Mouse (Mus musculus) heart, adult 11 months (tissue): Measurements from ENCODE around the gene Axin2.
"Not testable (repeated sequence)": the region's sequence is repeated elsewhere in the genome, so short reads cannot be mapped to it uniquely, and the experiment has no call there.

ENCODE experiments used
- DNase-seq: peaks from one replicate; pipeline ENCODE4 v3.0.0; 2022

Axin2 gene

GRCm38 (mm10) chr11:108920158-108920635 lies at the start of gene Axin2:
Gene Axin2 (plus strand): TSS chr11:108920349.
- peak; percentile 99 for DNase-seq

GRCm38 (mm10) chr11:108871284-108871683 lies 48.9 kb upstream of the Axin2 start:
- DNase-seq = not testable (repeated sequence)

- DNase-seq = no peak
Observed at GRCm38 (mm10) chr11:108871748-108872147, 48.4 kb upstream of the Axin2 start.

- no peak for DNase-seq
Observed at GRCm38 (mm10) chr11:108876633-108877205, 43.4 kb upstream of the Axin2 start.

GRCm38 (mm10) chr11:108877520-108877919 lies 42.6 kb upstream of the Axin2 start:
- DNase-seq = no peak

- DNase-seq = peak; percentile 96
Observed at GRCm38 (mm10) chr11:108880546-108880945, 39.6 kb upstream of the Axin2 start.

GRCm38 (mm10) chr11:108881662-108882061 lies 38.5 kb upstream of the Axin2 start:
- no peak for DNase-seq

- no peak for DNase-seq
Observed at GRCm38 (mm10) chr11:108885276-108885896, 34.8 kb upstream of the Axin2 start.

GRCm38 (mm10) chr11:108886060-108886459 lies 34.1 kb upstream of the Axin2 start:
- no peak for DNase-seq

GRCm38 (mm10) chr11:108889121-108889520 lies 31.0 kb upstream of the Axin2 start:
- DNase-seq = no peak

- no peak for DNase-seq
Observed at GRCm38 (mm10) chr11:108890544-108890943, 29.6 kb upstream of the Axin2 start.

GRCm38 (mm10) chr11:108891111-108891870 lies 28.9 kb upstream of the Axin2 start:
- DNase-seq = peak; percentile 97

GRCm38 (mm10) chr11:108891871-108892380 lies 28.2 kb upstream of the Axin2 start:
- DNase-seq = no peak

GRCm38 (mm10) chr11:108892406-108892805 lies 27.7 kb upstream of the Axin2 start:
- DNase-seq = no peak

GRCm38 (mm10) chr11:108893232-108893790 lies 26.8 kb upstream of the Axin2 start:
- DNase-seq = peak; percentile 59

GRCm38 (mm10) chr11:108893855-108894510 lies 26.2 kb upstream of the Axin2 start:
- peak; percentile 73 for DNase-seq

- no peak for DNase-seq
Observed at GRCm38 (mm10) chr11:108897034-108897433, 23.1 kb upstream of the Axin2 start.

GRCm38 (mm10) chr11:108898063-108898462 lies 22.1 kb upstream of the Axin2 start:
- no peak for DNase-seq

- no peak for DNase-seq
Observed at GRCm38 (mm10) chr11:108898483-108898882, 21.7 kb upstream of the Axin2 start.

GRCm38 (mm10) chr11:108900718-108901488 lies 19.2 kb upstream of the Axin2 start:
- peak; percentile 95 for DNase-seq

- DNase-seq = no peak
Observed at GRCm38 (mm10) chr11:108901670-108902069, 18.5 kb upstream of the Axin2 start.

- DNase-seq = no peak
Observed at GRCm38 (mm10) chr11:108902303-108902702, 17.8 kb upstream of the Axin2 start.
